Mouse (Mus musculus) intestine, embryonic 16.5 days (tissue): ENCODE results near the gene Hoxb3. TPM values are rescaled to one million over a fixed set of nuclear protein-coding genes. Genes with fewer than 3 reads are reported as not detected.

Source experiments
- ATAC-seq: fragments of 200-750 bp; cut with Nextera tagmentation; 2 replicates; pipeline ENCODE4 v1.8.0; 2017; ENCODE audit warnings: moderate TSS enrichment, moderate library complexity
- H3K27ac ChIP-seq: fragments of 300-500 bp; sonication (generic); 2 replicates; pipeline ENCODE4 v1.5.1; 2014; ENCODE audit warnings: mild to moderate bottlenecking, low read length
- H3K27me3 ChIP-seq: fragments of 300-500 bp; sonication (generic); replicated peaks from 2 replicates; pipeline ENCODE4 v1.6.1; 2014; ENCODE audit warnings: low read length, control low read depth, mixed read lengths; ENCODE audit not compliant: control insufficient read depth, insufficient read depth
- H3K36me3 ChIP-seq: fragments of 300-500 bp; sonication (generic); 2 replicates; pipeline ENCODE4 v1.6.1; 2014; ENCODE audit warnings: low read length, control low read depth; ENCODE audit not compliant: control insufficient read depth, insufficient read depth
- H3K4me1 ChIP-seq: fragments of 300-500 bp; sonication (generic); 2 replicates; pipeline ENCODE4 v1.6.1; 2014; ENCODE audit warnings: low read length, control low read depth, mixed read lengths; ENCODE audit not compliant: control insufficient read depth, insufficient read depth
- H3K4me2 ChIP-seq: fragments of 300-500 bp; sonication (generic); 2 replicates; pipeline ENCODE4 v1.6.1; 2014; ENCODE audit warnings: low read depth, low read length, control low read depth
- H3K4me3 ChIP-seq: fragments of 300-500 bp; sonication (generic); 2 replicates; pipeline ENCODE4 v1.5.1; 2014; ENCODE audit warnings: mild to moderate bottlenecking, low read length
- H3K9ac ChIP-seq: fragments of 300-500 bp; sonication (generic); 2 replicates; pipeline ENCODE4 v1.6.1; 2014; ENCODE audit warnings: low read depth, low read length
- H3K9me3 ChIP-seq: fragments of 300-500 bp; sonication (generic); 2 replicates; pipeline ENCODE4 v1.6.1; 2016; ENCODE audit warnings: low read length, control low read depth; ENCODE audit not compliant: control insufficient read depth
- WGBS: fragments of 180-500 bp; shearing (Covaris S2); extraction: QIAGEN DNeasy Blood & Tissue Kit; methylation state at CpG from one replicate; pipeline ENCODE4 v1.1.7; 2014; 5-methylcytosine and 5-hydroxymethylcytosine counted together
- polyA plus RNA-seq: library from polyadenylated mRNA; unstranded; fragments of >200 nt; fragmentation: Nextera tagmentation; extraction: Ambion mirVana; gene quantifications from 2 replicates; pipeline ENCODE4 v1.2.1, GENCODE M21; 2015

Hoxb3 gene
- polyA plus RNA-seq, 1 experiment from 2014 or later = 1.4 TPM

DNA sequence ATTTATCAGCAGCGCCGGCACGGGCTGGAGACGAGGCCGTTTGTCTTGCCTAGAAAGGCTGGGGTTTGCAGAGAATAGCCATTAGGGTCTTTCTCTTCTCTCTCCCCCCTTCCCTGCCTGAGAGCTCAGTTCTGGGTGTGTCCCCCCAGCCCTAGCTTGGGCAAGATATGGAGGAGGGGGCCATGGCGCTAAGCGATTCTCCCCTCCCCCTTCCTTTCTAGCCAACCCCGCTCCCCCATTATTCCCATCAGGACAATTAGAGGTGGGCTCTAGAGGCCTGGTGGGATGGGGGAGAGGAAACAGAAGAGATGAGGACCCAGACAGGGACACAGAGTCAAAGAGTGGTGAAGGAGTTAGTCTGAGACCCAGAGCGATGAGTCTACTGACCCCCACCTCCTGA, 35.7 kb upstream of the Hoxb3 start:
- 7% methylated on average over 9 of the region's 9 CpGs for WGBS
- Histone ChIP-seq H3K36me3 (no peaks in the 10 kb centered on the region), H3K4me1 (peaks cover 15% of the 10 kb centered on the region; the same call in 1 of the 2 replicates), H3K4me3 (peak overlapping the region; percentile 61), H3K9me3 (no peaks in the 10 kb centered on the region), H3K27me3 (peaks cover 37% of the 10 kb centered on the region), H3K9ac (peak overlapping the region; percentile 83), H3K4me2 (peak overlapping the region; percentile 77), H3K27ac (peak overlapping the region; percentile 90)
- no peak for ATAC-seq

- ATAC-seq = no peak
- H3K27me3 ChIP-seq = peaks cover 35% of the 10 kb centered on the region
- no peak overlapping the region for H3K4me3 ChIP-seq
- H3K36me3 ChIP-seq = no peaks in the 10 kb centered on the region
- H3K9me3 ChIP-seq = no peaks in the 10 kb centered on the region
- H3K9ac ChIP-seq = no peak overlapping the region
- peaks cover 11% of the 10 kb centered on the region; the same call in 1 of the 2 replicates for H3K4me1 ChIP-seq
- H3K27ac ChIP-seq = no peak overlapping the region
- H3K4me2 ChIP-seq = no peak overlapping the region
- 55% methylated on average over 1 of the region's 1 CpGs for WGBS
Observed at GRCm38 (mm10) chr11:96288455-96289221, 34.5 kb upstream of the Hoxb3 start.

GRCm38 (mm10) chr11:96289293-96289692, 33.8 kb upstream of the Hoxb3 start:
- H3K36me3 ChIP-seq = no peaks in the 10 kb centered on the region
- H3K27me3 ChIP-seq = peaks cover 33% of the 10 kb centered on the region
- ATAC-seq = no peak
- H3K4me3 ChIP-seq = no peak overlapping the region
- H3K27ac ChIP-seq = no peak overlapping the region
- H3K9ac ChIP-seq = no peak overlapping the region
- H3K4me1 ChIP-seq = peaks cover 11% of the 10 kb centered on the region; the same call in 1 of the 2 replicates
- 36% methylated on average over 21 of the region's 21 CpGs for WGBS
- H3K9me3 ChIP-seq = no peaks in the 10 kb centered on the region
- no peak overlapping the region for H3K4me2 ChIP-seq

DNA sequence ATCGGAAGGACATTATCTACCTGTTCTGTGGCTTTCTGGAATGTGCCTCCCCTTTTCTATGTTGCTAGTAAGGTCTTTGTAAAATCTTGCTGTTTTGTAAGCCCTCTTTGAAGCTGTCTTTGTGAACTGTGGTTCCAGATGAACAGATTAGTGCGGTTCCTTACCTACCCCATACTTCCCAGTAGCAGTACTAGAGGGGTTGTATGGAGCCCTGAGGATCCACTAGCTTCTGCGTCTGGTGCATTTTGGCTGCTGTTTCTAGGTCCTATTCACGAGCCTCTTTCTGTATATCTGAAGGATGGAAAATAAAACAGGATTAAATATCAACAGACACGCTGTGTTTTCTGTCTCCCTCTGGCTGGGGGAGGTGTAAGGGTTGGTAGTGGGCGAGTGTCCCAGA, 33.3 kb upstream of the Hoxb3 start:
- no peak for ATAC-seq
- Histone ChIP-seq H3K27me3 (peaks cover 33% of the 10 kb centered on the region), H3K4me3 (no peak overlapping the region)

GRCm38 (mm10) chr11:96290705-96291355, 32.3 kb upstream of the Hoxb3 start:
- Histone ChIP-seq H3K27ac (no peak overlapping the region; the same call in 1 of the 2 replicates), H3K4me1 (peaks cover 15% of the 10 kb centered on the region), H3K4me2 (no peak overlapping the region), H3K9ac (no peak overlapping the region), H3K9me3 (no peaks in the 10 kb centered on the region), H3K36me3 (no peaks in the 10 kb centered on the region), H3K27me3 (peaks cover 37% of the 10 kb centered on the region), H3K4me3 (no peak overlapping the region)
- 33% methylated on average over 17 of the region's 17 CpGs for WGBS
- no peak for ATAC-seq

More for the DNA sequence above, 33.3 kb upstream of the Hoxb3 start:
- H3K27ac ChIP-seq = no peak overlapping the region
- H3K9me3 ChIP-seq = no peaks in the 10 kb centered on the region
- no peak overlapping the region for H3K9ac ChIP-seq
- H3K4me1 ChIP-seq = peaks cover 11% of the 10 kb centered on the region; the same call in 1 of the 2 replicates
- WGBS = 36% methylated on average over 6 of the region's 6 CpGs
- H3K4me2 ChIP-seq = no peak overlapping the region
- no peaks in the 10 kb centered on the region for H3K36me3 ChIP-seq

DNA sequence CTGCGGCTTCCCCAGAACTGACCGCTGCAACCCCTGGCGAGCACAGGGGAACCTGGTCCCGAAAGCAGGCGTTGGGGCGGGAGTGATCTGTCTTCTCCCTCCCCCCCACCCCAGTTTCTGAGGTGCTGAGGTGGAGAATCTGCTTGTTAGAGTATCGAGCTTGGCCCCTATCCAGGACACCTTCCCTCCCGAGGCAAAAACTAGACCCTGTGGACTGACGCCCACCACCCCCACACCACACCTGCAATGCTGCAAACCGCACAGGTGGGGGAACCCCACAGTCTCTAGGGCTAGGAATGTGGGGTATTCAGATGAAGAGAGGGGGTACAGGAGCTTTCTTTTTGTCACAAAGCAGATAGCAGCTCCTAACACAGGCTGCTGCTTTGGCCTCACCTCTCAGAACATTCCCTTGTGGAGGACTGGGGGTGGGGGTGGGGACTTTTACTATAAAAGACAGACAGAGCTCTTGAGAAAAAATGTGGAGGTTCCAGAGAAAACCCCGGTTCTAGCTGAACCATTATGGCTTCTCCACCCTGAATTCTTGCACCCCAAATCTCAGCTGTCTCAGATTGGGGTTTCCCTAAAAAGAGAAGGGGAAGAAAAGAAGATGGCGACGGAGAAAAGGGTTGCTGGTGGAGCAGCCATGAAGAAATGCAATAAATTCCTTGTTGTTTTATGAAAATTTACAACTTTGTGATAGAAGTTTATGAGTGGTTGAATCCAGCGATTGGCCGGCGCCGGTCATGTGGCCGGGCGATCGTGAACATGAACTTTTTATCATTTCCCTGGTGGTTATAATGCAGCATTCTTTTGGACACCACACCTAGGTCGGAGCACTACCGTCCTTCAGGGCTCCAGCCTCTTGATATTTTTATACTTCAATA, 31.2 kb upstream of the Hoxb3 start, which contains the start of gene Hoxb6:
TSS of gene Hoxb6 (plus strand) at position 796 of the 884 bp plus-strand sequence.
- Histone ChIP-seq H3K9me3 (no peaks in the 10 kb centered on the region), H3K27ac (peak within 1 kb of the TSS; percentile 89), H3K4me3 (peak within 1 kb of the TSS; percentile 58), H3K4me1 (peaks cover 16% of the 10 kb centered on the region), H3K4me2 (peak within 1 kb of the TSS; percentile 65), H3K9ac (peak within 1 kb of the TSS; percentile 81), H3K27me3 (peaks cover 39% of the 10 kb centered on the region), H3K36me3 (no peaks in the 10 kb centered on the region)
- peak; percentile 24; the same call in 1 of the 2 replicates for ATAC-seq
- 9% methylated on average over 22 of the region's 22 CpGs for WGBS

GRCm38 (mm10) chr11:96292565-96293301, 30.4 kb upstream of the Hoxb3 start:
- H3K9me3 ChIP-seq = no peaks in the 10 kb centered on the region
- H3K27me3 ChIP-seq = peaks cover 42% of the 10 kb centered on the region
- peak overlapping the region; percentile 58 for H3K4me3 ChIP-seq
- no peaks in the 10 kb centered on the region for H3K36me3 ChIP-seq
- H3K4me1 ChIP-seq = peaks cover 19% of the 10 kb centered on the region
- peak overlapping the region; percentile 74 for H3K27ac ChIP-seq
- peak overlapping the region; percentile 81 for H3K9ac ChIP-seq
- 10% methylated on average over 12 of the region's 12 CpGs for WGBS
- H3K4me2 ChIP-seq = peak overlapping the region; percentile 65
- no peak for ATAC-seq

GRCm38 (mm10) chr11:96293302-96293921, 29.7 kb upstream of the Hoxb3 start:
- H3K4me1 ChIP-seq = peaks cover 20% of the 10 kb centered on the region
- no peaks in the 10 kb centered on the region for H3K9me3 ChIP-seq
- ATAC-seq = no peak
- H3K4me2 ChIP-seq = peak overlapping the region; percentile 65
- peak overlapping the region; percentile 74 for H3K27ac ChIP-seq
- peaks cover 42% of the 10 kb centered on the region for H3K27me3 ChIP-seq
- peak overlapping the region; percentile 58 for H3K4me3 ChIP-seq
- peak overlapping the region; percentile 81 for H3K9ac ChIP-seq
- no peaks in the 10 kb centered on the region for H3K36me3 ChIP-seq
- 7% methylated on average over 22 of the region's 22 CpGs for WGBS
